Mouse (Mus musculus): ENCODE measurements around the gene Sox6. TPM values are rescaled to one million over a fixed set of nuclear protein-coding genes. Genes with fewer than 3 reads are reported as not detected.

The Sox6 gene
- total and polyA plus RNA-seq, 3 experiments: 0.09 to 1.3 (median 0.90) TPM

DNA sequence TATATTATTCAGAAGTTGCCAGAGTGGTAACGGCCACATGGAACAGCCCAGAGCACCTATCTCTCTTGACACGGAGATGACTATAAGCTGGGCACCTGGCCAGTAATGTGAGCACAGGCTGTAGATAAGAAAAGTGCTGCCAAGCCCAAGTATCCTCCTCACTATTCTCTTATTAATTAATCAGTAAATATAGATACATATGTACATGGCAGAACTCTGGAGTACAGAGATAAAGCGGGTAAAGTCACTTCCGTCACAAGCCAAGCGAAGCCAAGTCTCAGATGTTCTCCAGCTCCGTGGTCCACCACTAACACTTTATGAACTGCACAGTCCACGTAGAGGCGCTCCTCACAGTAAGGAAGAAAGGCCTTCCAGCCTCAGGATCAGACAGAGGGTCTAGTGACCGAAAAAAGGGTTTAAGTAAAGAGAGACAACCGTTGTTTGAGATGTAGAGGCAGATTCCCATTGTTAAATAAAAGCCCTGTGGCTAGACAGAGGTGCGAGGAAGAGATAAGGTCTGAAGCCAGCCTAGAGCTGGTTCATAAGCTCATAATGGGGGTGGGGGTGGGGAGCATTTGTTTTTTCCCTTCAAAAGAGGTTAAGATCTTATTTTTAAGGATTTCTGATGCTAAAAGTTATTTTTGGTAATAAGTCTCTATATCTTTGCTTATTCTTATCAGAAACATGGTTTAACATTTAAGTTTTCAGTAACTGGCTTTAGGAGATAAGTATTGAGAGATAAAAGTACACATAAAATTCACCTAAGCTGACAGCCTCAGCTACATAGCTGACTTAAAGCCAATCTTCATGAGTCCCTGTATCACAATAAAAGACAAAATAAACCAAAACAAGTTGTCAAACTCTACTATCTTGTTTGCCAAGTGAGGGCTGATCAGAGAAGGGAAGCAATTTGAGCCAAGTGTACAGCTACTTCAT is 207.4 kb downstream of the Sox6 start:
- dilution Hi-C loops (cut with MboI; ENCODE audit: extremely low pct_ligation_motif_present, extremely low pct_unique_long_range_greater_than_20kb, low sequenced_read_pairs) (no loop called here), in situ Hi-C loops (cut with MboI; ENCODE audit: low pct_ligation_motif_present, low pct_unique_long_range_greater_than_20kb, low sequenced_read_pairs) (no loop called here)
- Histone ChIP-seq H3K4me1 (ENCODE audit: control insufficient read depth in 1 of 2, insufficient read depth in 2 of 2) (peaks cover 0 to 6% of the 10 kb centered on the region in 2 experiments; a peak in 2 of 4 replicates), H3K9me3 (replicated peaks; ENCODE audit: low read length) (no peaks in the 10 kb centered on the region), H3K9ac (ENCODE audit: insufficient read depth, low read depth) (no peak overlapping the region), H3K4me3 (replicated peaks in 1 of 3; ENCODE audit: low read depth in 2 of 3, low read length in 2 of 3, poor library complexity in 1 of 3) (no peak overlapping the region), H3K36me3 (replicated peaks in 1 of 2; ENCODE audit: control insufficient read depth in 1 of 2, insufficient read depth in 1 of 2, low read length in 1 of 2) (no peaks in the 10 kb centered on the region), H3K4me2 (ENCODE audit: insufficient read depth, low read depth, poor library complexity, severe bottlenecking) (no peak overlapping the region), H3K27ac (ENCODE audit: insufficient read depth, low read depth) (no peak overlapping the region), H3K27me3 (replicated peaks) (no peaks in the 10 kb centered on the region), H3K79me2 (replicated peaks; ENCODE audit: control insufficient read depth, extremely low read depth, insufficient read depth, poor library complexity, severe bottlenecking) (no peaks in the 10 kb centered on the region)
- TF ChIP-seq CHD2 (IDR thresholded peaks at IDR 0.05; ENCODE audit: low read length) (no peak), KAT2A (IDR thresholded peaks at IDR 0.05; ENCODE audit: insufficient replicate concordance, low read length) (no peak), CTCF (conservative IDR thresholded peaks at IDR 0.05 in 1 of 2, IDR thresholded peaks at IDR 0.05 in 1 of 2; ENCODE audit: low read depth in 2 of 2, low read length in 2 of 2) (no peak), ETS1 (conservative IDR thresholded peaks at IDR 0.05; ENCODE audit: low read depth, low read length) (no peak), RAD21 (IDR thresholded peaks at IDR 0.05; ENCODE audit: low read depth, low read length) (no peak), ZC3H11A (IDR thresholded peaks at IDR 0.05; ENCODE audit: low read depth, low read length) (no peak), ELF1 (IDR thresholded peaks at IDR 0.05; ENCODE audit: low read depth, low read length) (no peak)
- DNase-seq (ENCODE audit: extremely low read depth): no peak

DNA sequence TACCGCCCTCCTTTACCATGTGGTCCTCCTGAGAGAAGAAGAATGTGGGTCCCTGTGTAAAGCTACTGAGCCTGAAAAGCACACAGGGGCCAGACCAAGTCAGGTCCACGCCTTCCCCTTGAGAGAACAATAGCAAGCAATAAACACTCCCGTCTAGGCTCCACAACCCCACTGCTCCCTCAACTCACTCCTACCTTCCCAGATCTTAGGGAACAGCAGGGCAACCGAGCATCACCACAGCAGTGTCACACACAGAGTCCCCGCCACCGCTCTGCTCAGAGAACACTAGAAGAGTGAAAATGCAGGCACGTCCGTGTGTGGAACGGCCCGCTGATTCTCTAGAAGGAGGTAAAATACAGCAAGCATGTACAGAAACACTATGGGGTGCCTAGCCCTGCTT is 208.2 kb downstream of the Sox6 start:
- peaks cover 0 to 5% of the 10 kb centered on the region in 2 experiments; a peak in 2 of 4 replicates for H3K4me1 ChIP-seq (ENCODE audit: control insufficient read depth in 1 of 2, insufficient read depth in 2 of 2)
- H3K4me3 ChIP-seq (replicated peaks in 1 of 3; ENCODE audit: low read depth in 2 of 3, low read length in 2 of 3, poor library complexity in 1 of 3): no peak overlapping the region
- H3K4me2 ChIP-seq (ENCODE audit: insufficient read depth, low read depth, poor library complexity, severe bottlenecking): no peak overlapping the region
- no peak overlapping the region for H3K9ac ChIP-seq (ENCODE audit: insufficient read depth, low read depth)
- DNase-seq (ENCODE audit: extremely low read depth): no peak
- H3K27me3 ChIP-seq (replicated peaks): no peaks in the 10 kb centered on the region
- no peaks in the 10 kb centered on the region for H3K9me3 ChIP-seq (replicated peaks; ENCODE audit: low read length)
- no peaks in the 10 kb centered on the region for H3K36me3 ChIP-seq (replicated peaks in 1 of 2; ENCODE audit: control insufficient read depth in 1 of 2, insufficient read depth in 1 of 2, low read length in 1 of 2)
- dilution Hi-C loops (cut with MboI; ENCODE audit: extremely low pct_ligation_motif_present, extremely low pct_unique_long_range_greater_than_20kb, low sequenced_read_pairs) (no loop called here), in situ Hi-C loops (cut with MboI; ENCODE audit: low pct_ligation_motif_present, low pct_unique_long_range_greater_than_20kb, low sequenced_read_pairs) (no loop called here)
- no peak for TF ChIP-seq ZKSCAN1 (IDR thresholded peaks at IDR 0.05; ENCODE audit: borderline replicate concordance, low read depth, low read length)
- no peaks in the 10 kb centered on the region for H3K79me2 ChIP-seq (replicated peaks; ENCODE audit: control insufficient read depth, extremely low read depth, insufficient read depth, poor library complexity, severe bottlenecking)
- no peak overlapping the region for H3K27ac ChIP-seq (ENCODE audit: insufficient read depth, low read depth)

DNA sequence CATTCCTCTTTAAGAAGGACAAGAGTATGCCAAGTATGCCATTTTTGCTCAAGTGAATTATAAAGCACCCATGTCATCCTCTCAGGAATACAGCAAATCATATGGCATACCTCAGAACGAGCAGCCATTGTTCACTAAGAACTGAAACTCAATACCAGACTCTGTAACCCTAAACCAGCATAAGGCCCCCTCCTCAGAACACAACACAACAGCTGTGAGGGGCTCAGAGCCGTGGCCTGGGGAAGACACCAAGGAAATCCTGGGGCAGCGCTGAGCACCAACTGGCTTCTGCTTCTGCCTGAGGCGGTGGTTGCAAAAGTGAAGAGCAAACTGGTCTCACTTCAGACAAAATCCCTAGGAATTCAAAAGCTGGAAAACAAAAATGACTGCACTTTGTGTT is 208.8 kb downstream of the Sox6 start:
- dilution Hi-C loops (cut with MboI; ENCODE audit: extremely low pct_ligation_motif_present, extremely low pct_unique_long_range_greater_than_20kb, low sequenced_read_pairs) (no loop called here), in situ Hi-C loops (cut with MboI; ENCODE audit: low pct_ligation_motif_present, low pct_unique_long_range_greater_than_20kb, low sequenced_read_pairs) (no loop called here)
- DNase-seq (ENCODE audit: extremely low read depth): no peak
- TF ChIP-seq IRF4 (IDR thresholded peaks at IDR 0.05; ENCODE audit: low read depth, low read length) (no peak), POLR2AphosphoS2 (IDR thresholded peaks at IDR 0.05; ENCODE audit: low read depth, low read length) (no peak), ZNF384 (IDR thresholded peaks at IDR 0.05; ENCODE audit: low read depth, low read length) (no peak), SMC3 (IDR thresholded peaks at IDR 0.05; ENCODE audit: low read depth, low read length) (no peak), KAT2A (IDR thresholded peaks at IDR 0.05; ENCODE audit: insufficient replicate concordance, low read length) (no peak), POLR2A (IDR thresholded peaks at IDR 0.05; ENCODE audit: low read depth, low read length) (no peak), RAD21 (IDR thresholded peaks at IDR 0.05; ENCODE audit: low read depth, low read length) (no peak)
- no peak overlapping the region for H3K4me2 ChIP-seq (ENCODE audit: insufficient read depth, low read depth, poor library complexity, severe bottlenecking)
- no peaks in the 10 kb centered on the region for H3K36me3 ChIP-seq (replicated peaks in 1 of 2; ENCODE audit: control insufficient read depth in 1 of 2, insufficient read depth in 1 of 2, low read length in 1 of 2)
- H3K79me2 ChIP-seq (replicated peaks; ENCODE audit: control insufficient read depth, extremely low read depth, insufficient read depth, poor library complexity, severe bottlenecking): no peaks in the 10 kb centered on the region
- no peak overlapping the region for H3K9ac ChIP-seq (ENCODE audit: insufficient read depth, low read depth)
- no peaks in the 10 kb centered on the region for H3K4me1 ChIP-seq (ENCODE audit: control insufficient read depth in 1 of 2, insufficient read depth in 2 of 2)
- no peaks in the 10 kb centered on the region for H3K9me3 ChIP-seq (replicated peaks; ENCODE audit: low read length)
- H3K4me3 ChIP-seq (replicated peaks in 1 of 3; ENCODE audit: low read depth in 2 of 3, low read length in 2 of 3, poor library complexity in 1 of 3): no peak overlapping the region
- no peak overlapping the region for H3K27ac ChIP-seq (ENCODE audit: insufficient read depth, low read depth)
- no peaks in the 10 kb centered on the region for H3K27me3 ChIP-seq (replicated peaks)
